Mouse (Mus musculus) brain, embryonic 14.5 days (tissue): ENCODE measurements around the gene Ltk. TPM values are rescaled to one million over a fixed set of nuclear protein-coding genes. Genes with fewer than 3 reads are reported as not detected.
"Not testable (repeated sequence)": the region's sequence is repeated elsewhere in the genome, so short reads cannot be mapped to it uniquely, and the experiment has no call there.

ENCODE experiments used
- DNase-seq: peaks from one replicate; pipeline ENCODE4 v3.0.0-alpha.2; 2011; ENCODE audit warnings: low read depth
- CTCF ChIP-seq: fragments of 200-500 bp; IDR thresholded peaks from 2 replicates; pipeline ENCODE4 v1.5.1; 2012; ENCODE audit warnings: inconsistent platforms, mild to moderate bottlenecking, moderate library complexity, borderline replicate concordance; ENCODE audit not compliant: insufficient read depth, insufficient read length; ENCODE audit errors: extremely low read depth
- POLR2A ChIP-seq: fragments of 200-500 bp; IDR thresholded peaks from 2 replicates; pipeline ENCODE4 v1.6.1; 2012; ENCODE audit warnings: mild to moderate bottlenecking, inconsistent platforms, borderline replicate concordance; ENCODE audit not compliant: poor library complexity, insufficient read depth, insufficient read length, severe bottlenecking; ENCODE audit errors: extremely low read depth
- polyA plus RNA-seq: library from polyadenylated mRNA; depleted of rRNA; stranded (reverse); fragments of >200 nt; gene quantifications from 2 replicates; pipeline ENCODE4 v1.2.3, GENCODE M21; 2012; rRNA removed

The Ltk gene
- polyA plus RNA-seq, 1 experiment, result 3.3 TPM

GRCm38 (mm10) chr2:119730735-119731134 is 29.5 kb downstream of the Ltk start:
- TF ChIP-seq POLR2A (no peak), CTCF (no peak)
- no peak for DNase-seq

- TF ChIP-seq CTCF (no peak), POLR2A (no peak)
- DNase-seq, result no peak
Measured at GRCm38 (mm10) chr2:119727762-119728416, 32.3 kb downstream of the Ltk start.

GRCm38 (mm10) chr2:119721070-119721469 is 39.2 kb downstream of the Ltk start:
- no peak for DNase-seq

GRCm38 (mm10) chr2:119715868-119716267 is 44.4 kb downstream of the Ltk start:
- not testable (repeated sequence) for DNase-seq

More at GRCm38 (mm10) chr2:119721070-119721469, 39.2 kb downstream of the Ltk start:
- TF ChIP-seq CTCF (no peak), POLR2A (no peak)

- TF ChIP-seq CTCF, result no peak
- no peak for TF ChIP-seq POLR2A
- no peak for DNase-seq
Measured at GRCm38 (mm10) chr2:119710011-119710410, 50.2 kb downstream of the Ltk start.

- no peak for TF ChIP-seq CTCF
- TF ChIP-seq POLR2A, result no peak
- no peak for DNase-seq
Measured at GRCm38 (mm10) chr2:119707676-119708075, 52.6 kb downstream of the Ltk start.

GRCm38 (mm10) chr2:119703171-119703570 is 57.1 kb downstream of the Ltk start:
- no peak for DNase-seq
- no peak for TF ChIP-seq POLR2A
- TF ChIP-seq CTCF, result no peak

Other genes starting within 250 kb of the Ltk start
- gene Exd1, start 212.8 kb downstream of the Ltk start, polyA plus RNA-seq, result 0.32 and 0.44 TPM in 2 replicates
- gene Chp1, start 212.7 kb downstream of the Ltk start, polyA plus RNA-seq, result 63.6 and 67.7 TPM in 2 replicates
- 14.7 and 19.5 TPM in 2 replicates for gene Nusap1, start 142.1 kb downstream of the Ltk start, polyA plus RNA-seq
- gene Oip5, start 142.0 kb downstream of the Ltk start, polyA plus RNA-seq, result 6.6 and 12.6 TPM in 2 replicates
- 11.9 and 14.3 TPM in 2 replicates for gene Ndufaf1, start 97.6 kb downstream of the Ltk start, polyA plus RNA-seq
- 32.2 and 47.3 TPM in 2 replicates for gene Rtf1, start 85.4 kb downstream of the Ltk start, polyA plus RNA-seq
- 0.42 and 0.68 TPM in 2 replicates for gene Itpka, start 18.1 kb downstream of the Ltk start, polyA plus RNA-seq
- gene Rpap1, start 27.1 kb upstream of the Ltk start, polyA plus RNA-seq, result 24.7 and 25.8 TPM in 2 replicates
- gene Tyro3, start 37.3 kb upstream of the Ltk start, polyA plus RNA-seq, result 33.0 and 40.9 TPM in 2 replicates
- 22.7 and 31.0 TPM in 2 replicates for gene Mga, start 136.8 kb upstream of the Ltk start, polyA plus RNA-seq
- 30.4 and 42.5 TPM in 2 replicates for gene Mapkbp1, start 212.3 kb upstream of the Ltk start, polyA plus RNA-seq